Mouse (Mus musculus) limb, embryonic 11.5 days (tissue): ENCODE measurements around the gene Rad9a. TPM values are rescaled to one million over a fixed set of nuclear protein-coding genes. Genes with fewer than 3 reads are reported as not detected.

Source experiments
- ATAC-seq: fragments of 200-750 bp; cut with Nextera tagmentation; 2 replicates; pipeline ENCODE4 v1.8.0; 2017; ENCODE audit warnings: low read depth; ENCODE audit not compliant: insufficient number of reproducible peaks, low FRiP score, low TSS enrichment
- DNase-seq: peaks from one replicate; pipeline ENCODE4 v3.0.0-alpha.2; 2015; ENCODE audit warnings: low spot score
- H3K27ac ChIP-seq: fragments of 300-500 bp; sonication (generic); replicated peaks from 2 replicates; pipeline ENCODE4 v1.5.1; 2014; ENCODE audit warnings: low read depth, mild to moderate bottlenecking, low read length
- H3K27me3 ChIP-seq: fragments of 300-500 bp; sonication (generic); 2 replicates; pipeline ENCODE4 v1.6.1; 2014; ENCODE audit warnings: mild to moderate bottlenecking, low read length, mixed read lengths; ENCODE audit not compliant: control insufficient read depth, insufficient read depth
- H3K36me3 ChIP-seq: fragments of 300-500 bp; sonication (generic); 2 replicates; pipeline ENCODE4 v1.6.1; 2014; ENCODE audit warnings: mild to moderate bottlenecking, low read length, moderate library complexity, mixed read lengths; ENCODE audit not compliant: control insufficient read depth, insufficient read depth
- H3K4me1 ChIP-seq: fragments of 300-500 bp; sonication (generic); 2 replicates; pipeline ENCODE4 v1.6.1; 2014; ENCODE audit warnings: low read length, mixed read lengths; ENCODE audit not compliant: control insufficient read depth, insufficient read depth
- H3K4me2 ChIP-seq: fragments of 300-500 bp; sonication (generic); 2 replicates; pipeline ENCODE4 v1.6.1; 2014; ENCODE audit warnings: low read depth, mild to moderate bottlenecking, moderate library complexity; ENCODE audit not compliant: severe bottlenecking
- H3K4me3 ChIP-seq: fragments of 300-500 bp; sonication (generic); 2 replicates; pipeline ENCODE4 v1.5.1; 2014; ENCODE audit warnings: low read depth, low read length
- H3K9ac ChIP-seq: fragments of 300-500 bp; sonication (generic); 2 replicates; pipeline ENCODE4 v1.6.1; 2014; ENCODE audit warnings: mild to moderate bottlenecking, low read length
- H3K9me3 ChIP-seq: fragments of 300-500 bp; sonication (generic); 2 replicates; pipeline ENCODE4 v1.6.1; 2016; ENCODE audit warnings: low read length; ENCODE audit not compliant: control insufficient read depth
- WGBS: fragments of 180-500 bp; shearing (Covaris S2); extraction: QIAGEN DNeasy Blood & Tissue Kit; methylation state at CpG from one replicate; pipeline ENCODE4 v1.1.7; 2014; 5-methylcytosine and 5-hydroxymethylcytosine counted together
- polyA plus RNA-seq: library from polyadenylated mRNA; unstranded; fragments of >200 nt; fragmentation: Nextera tagmentation; extraction: Ambion mirVana; gene quantifications from 2 replicates; pipeline ENCODE4 v1.2.1, GENCODE M21; 2014

The Rad9a gene
- polyA plus RNA-seq, 1 experiment from 2014 or later, result 52.5 TPM

GRCm38 (mm10) chr19:4231253-4232185, 30.1 kb upstream of the Rad9a start, which contains the start of gene Pold4:
Gene Pold4, plus strand, starts transcription at chr19:4231899.
- ATAC-seq, result peak; percentile 67; the same call in 1 of the 2 replicates
- Histone ChIP-seq H3K4me2 (peak within 1 kb of the TSS; percentile 87), H3K27ac (no peak within 1 kb of the TSS), H3K9ac (peak within 1 kb of the TSS; percentile 41; the same call in 1 of the 2 replicates), H3K36me3 (no peaks in the 10 kb centered on the region), H3K9me3 (no peaks in the 10 kb centered on the region), H3K4me1 (peaks cover 9% of the 10 kb centered on the region), H3K27me3 (no peaks in the 10 kb centered on the region), H3K4me3 (peak within 1 kb of the TSS; percentile 55)
- WGBS, result 15% methylated on average over 26 of the region's 26 CpGs
- DNase-seq, result peak; percentile 90

GRCm38 (mm10) chr19:4230415-4230814, 29.0 kb upstream of the Rad9a start:
- ATAC-seq (no peak), DNase-seq (no peak)
- Histone ChIP-seq H3K27ac (no peak overlapping the region), H3K4me3 (no peak overlapping the region), H3K9ac (no peak overlapping the region), H3K4me1 (0 out of 2 replicates have a peak, but pooled peaks cover 6% of the 10 kb centered on the region), H3K27me3 (no peaks in the 10 kb centered on the region), H3K36me3 (no peaks in the 10 kb centered on the region), H3K9me3 (no peaks in the 10 kb centered on the region), H3K4me2 (no peak overlapping the region)
- 69% methylated on average over 8 of the region's 8 CpGs for WGBS

GRCm38 (mm10) chr19:4229451-4230076, 28.1 kb upstream of the Rad9a start:
- no peak overlapping the region for H3K9ac ChIP-seq
- H3K4me3 ChIP-seq, result no peak overlapping the region
- ATAC-seq (no peak), DNase-seq (no peak)
- no peak overlapping the region for H3K4me2 ChIP-seq
- no peaks in the 10 kb centered on the region for H3K9me3 ChIP-seq
- 39% methylated on average over 9 of the region's 9 CpGs for WGBS
- H3K27me3 ChIP-seq, result no peaks in the 10 kb centered on the region
- H3K36me3 ChIP-seq, result no peaks in the 10 kb centered on the region
- no peak overlapping the region for H3K27ac ChIP-seq
- 0 out of 2 replicates have a peak, but pooled peaks cover 6% of the 10 kb centered on the region for H3K4me1 ChIP-seq

GRCm38 (mm10) chr19:4228891-4229290, 27.4 kb upstream of the Rad9a start:
- no peak overlapping the region for H3K27ac ChIP-seq
- H3K36me3 ChIP-seq, result no peaks in the 10 kb centered on the region
- no peaks in the 10 kb centered on the region for H3K27me3 ChIP-seq
- H3K4me1 ChIP-seq, result 0 out of 2 replicates have a peak, but pooled peaks cover 6% of the 10 kb centered on the region
- H3K4me2 ChIP-seq, result no peak overlapping the region
- 80% methylated on average over 4 of the region's 4 CpGs for WGBS
- no peak overlapping the region for H3K4me3 ChIP-seq
- DNase-seq, result no peak
- no peaks in the 10 kb centered on the region for H3K9me3 ChIP-seq
- no peak for ATAC-seq
- H3K9ac ChIP-seq, result no peak overlapping the region

- peak; percentile 44; the same call in 1 of the 2 replicates for ATAC-seq
- H3K27ac ChIP-seq, result no peak overlapping the region
- 22% methylated on average over 8 of the region's 8 CpGs for WGBS
Measured at GRCm38 (mm10) chr19:4227894-4228678, 26.6 kb upstream of the Rad9a start.

GRCm38 (mm10) chr19:4227446-4227845, 26.0 kb upstream of the Rad9a start:
- Histone ChIP-seq H3K4me3 (no peak overlapping the region), H3K27ac (no peak overlapping the region), H3K9ac (no peak overlapping the region), H3K27me3 (no peaks in the 10 kb centered on the region), H3K9me3 (no peaks in the 10 kb centered on the region), H3K4me1 (0 out of 2 replicates have a peak, but pooled peaks cover 6% of the 10 kb centered on the region), H3K36me3 (peaks cover 4% of the 10 kb centered on the region), H3K4me2 (no peak overlapping the region)
- DNase-seq, result no peak
- ATAC-seq, result no peak
- 72% methylated on average over 5 of the region's 5 CpGs for WGBS

More at GRCm38 (mm10) chr19:4227894-4228678, 26.6 kb upstream of the Rad9a start:
- Histone ChIP-seq H3K4me1 (0 out of 2 replicates have a peak, but pooled peaks cover 6% of the 10 kb centered on the region), H3K27me3 (no peaks in the 10 kb centered on the region), H3K4me2 (no peak overlapping the region), H3K9me3 (no peaks in the 10 kb centered on the region), H3K4me3 (no peak overlapping the region), H3K36me3 (no peaks in the 10 kb centered on the region), H3K9ac (no peak overlapping the region)
- DNase-seq, result peak; percentile 82

GRCm38 (mm10) chr19:4226779-4227178, 25.3 kb upstream of the Rad9a start:
- no peak overlapping the region for H3K9ac ChIP-seq
- H3K4me2 ChIP-seq, result no peak overlapping the region
- H3K9me3 ChIP-seq, result no peaks in the 10 kb centered on the region
- H3K4me1 ChIP-seq, result 0 out of 2 replicates have a peak, but pooled peaks cover 3% of the 10 kb centered on the region
- no peaks in the 10 kb centered on the region for H3K27me3 ChIP-seq
- DNase-seq, result no peak
- ATAC-seq, result no peak
- H3K27ac ChIP-seq, result no peak overlapping the region
- no peak overlapping the region for H3K4me3 ChIP-seq
- peaks cover 8% of the 10 kb centered on the region for H3K36me3 ChIP-seq
- WGBS, result 92% methylated on average over 7 of the region's 7 CpGs

GRCm38 (mm10) chr19:4222165-4222564, 20.7 kb upstream of the Rad9a start:
- WGBS, result 76% methylated on average over 11 of the region's 11 CpGs
- Histone ChIP-seq H3K27me3 (no peaks in the 10 kb centered on the region), H3K27ac (no peak overlapping the region), H3K4me2 (no peak overlapping the region), H3K36me3 (peaks cover 8% of the 10 kb centered on the region), H3K4me3 (no peak overlapping the region), H3K4me1 (peaks cover 13% of the 10 kb centered on the region), H3K9ac (no peak overlapping the region), H3K9me3 (no peaks in the 10 kb centered on the region)
- no peak for ATAC-seq
- DNase-seq, result no peak
